Mouse (Mus musculus) hindbrain, embryonic 16.5 days (tissue): ENCODE data around the gene Usp36. TPM values are rescaled to one million over a fixed set of nuclear protein-coding genes. Genes with fewer than 3 reads are reported as not detected.

Experiments used
- ATAC-seq: fragments of 200-750 bp; cut with Nextera tagmentation; 2 replicates; pipeline ENCODE4 v1.8.0; 2017; ENCODE audit warnings: moderate TSS enrichment, moderate library complexity
- H3K27ac ChIP-seq: fragments of 300-500 bp; sonication (generic); 2 replicates; pipeline ENCODE4 v1.5.1; 2014; ENCODE audit warnings: low read depth, mild to moderate bottlenecking, control low read depth, low read length, moderate library complexity
- H3K27me3 ChIP-seq: fragments of 300-500 bp; sonication (generic); replicated peaks from 2 replicates; pipeline ENCODE4 v1.6.1; 2014; ENCODE audit warnings: low read length; ENCODE audit not compliant: control insufficient read depth, insufficient read depth
- H3K36me3 ChIP-seq: fragments of 300-500 bp; sonication (generic); 2 replicates; pipeline ENCODE4 v1.6.1; 2014; ENCODE audit warnings: mild to moderate bottlenecking, low read length, moderate library complexity, mixed read lengths; ENCODE audit not compliant: control insufficient read depth, insufficient read depth
- H3K4me1 ChIP-seq: fragments of 300-500 bp; sonication (generic); 2 replicates; pipeline ENCODE4 v1.6.1; 2014; ENCODE audit warnings: low read depth, low read length; ENCODE audit not compliant: control insufficient read depth, insufficient read depth
- H3K4me2 ChIP-seq: fragments of 300-500 bp; sonication (generic); 2 replicates; pipeline ENCODE4 v1.6.1; 2014; ENCODE audit warnings: mild to moderate bottlenecking, low read length, control low read depth, moderate library complexity
- H3K4me3 ChIP-seq: fragments of 300-500 bp; sonication (generic); 2 replicates; pipeline ENCODE4 v1.5.1; 2014; ENCODE audit warnings: mild to moderate bottlenecking, low read length, control low read depth, moderate library complexity
- H3K9ac ChIP-seq: fragments of 300-500 bp; sonication (generic); 2 replicates; pipeline ENCODE4 v1.6.1; 2014; ENCODE audit warnings: low read depth, mild to moderate bottlenecking, control low read depth, low read length, moderate library complexity
- H3K9me3 ChIP-seq: fragments of 300-500 bp; sonication (generic); 2 replicates; pipeline ENCODE4 v1.6.1; 2014; ENCODE audit warnings: mild to moderate bottlenecking, low read length, moderate library complexity; ENCODE audit not compliant: control insufficient read depth
- WGBS: fragments of 180-500 bp; shearing (Covaris S2); extraction: QIAGEN DNeasy Blood & Tissue Kit; methylation state at CpG from one replicate; pipeline ENCODE4 v1.1.7; 2014; 5-methylcytosine and 5-hydroxymethylcytosine counted together
- polyA plus RNA-seq: library from polyadenylated mRNA; unstranded; fragments of >200 nt; fragmentation: Nextera tagmentation; extraction: Ambion mirVana; gene quantifications from 2 replicates; pipeline ENCODE4 v1.2.1, GENCODE M21; 2015

Gene Usp36
- polyA plus RNA-seq, 1 experiment from 2014 or later, result 15.2 TPM

DNA sequence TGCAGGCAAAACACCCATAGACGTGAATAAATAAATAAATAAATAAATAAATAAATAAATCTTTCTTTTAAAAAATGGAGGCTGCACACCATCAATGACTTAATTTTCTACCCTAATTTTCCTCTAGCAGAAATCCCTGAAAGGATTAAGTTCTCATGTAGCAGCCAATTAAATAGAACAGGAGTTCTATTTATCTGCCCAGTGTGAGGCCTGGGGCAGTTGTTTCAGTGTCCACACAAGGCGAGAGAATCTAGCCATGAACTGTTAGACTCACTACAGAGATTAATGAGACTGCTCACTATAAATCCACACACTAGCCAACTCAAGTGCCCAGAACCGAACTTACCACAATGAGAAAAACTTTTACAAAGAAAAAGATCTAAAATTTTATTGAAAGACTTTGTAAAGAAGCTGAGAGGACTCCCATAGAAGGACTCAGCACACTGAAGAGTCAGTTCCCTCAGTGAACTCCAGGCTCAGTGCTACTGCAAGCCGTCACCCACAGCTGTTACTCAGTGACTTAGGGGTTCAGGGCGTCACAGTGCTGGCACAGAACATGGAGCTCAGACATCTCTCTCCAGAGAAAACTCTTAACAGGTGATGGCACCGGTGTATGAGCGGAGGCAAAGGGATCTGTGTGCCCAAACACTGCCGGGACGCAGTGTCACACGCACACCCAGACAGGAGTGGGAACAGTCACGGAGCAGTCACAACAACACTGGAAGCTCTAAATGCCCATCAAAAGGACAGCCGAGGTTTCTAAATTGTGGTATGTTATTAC, 64.8 kb downstream of the Usp36 start:
- no peak for ATAC-seq
- H3K4me2 ChIP-seq, result no peak overlapping the region
- H3K27ac ChIP-seq, result no peak overlapping the region
- peaks cover 4% of the 10 kb centered on the region for H3K4me1 ChIP-seq
- WGBS, result 70% methylated on average over 12 of the region's 12 CpGs
- no peak overlapping the region for H3K4me3 ChIP-seq
- H3K27me3 ChIP-seq, result no peaks in the 10 kb centered on the region
- no peaks in the 10 kb centered on the region for H3K36me3 ChIP-seq
- H3K9me3 ChIP-seq, result no peaks in the 10 kb centered on the region
- no peak overlapping the region for H3K9ac ChIP-seq

DNA sequence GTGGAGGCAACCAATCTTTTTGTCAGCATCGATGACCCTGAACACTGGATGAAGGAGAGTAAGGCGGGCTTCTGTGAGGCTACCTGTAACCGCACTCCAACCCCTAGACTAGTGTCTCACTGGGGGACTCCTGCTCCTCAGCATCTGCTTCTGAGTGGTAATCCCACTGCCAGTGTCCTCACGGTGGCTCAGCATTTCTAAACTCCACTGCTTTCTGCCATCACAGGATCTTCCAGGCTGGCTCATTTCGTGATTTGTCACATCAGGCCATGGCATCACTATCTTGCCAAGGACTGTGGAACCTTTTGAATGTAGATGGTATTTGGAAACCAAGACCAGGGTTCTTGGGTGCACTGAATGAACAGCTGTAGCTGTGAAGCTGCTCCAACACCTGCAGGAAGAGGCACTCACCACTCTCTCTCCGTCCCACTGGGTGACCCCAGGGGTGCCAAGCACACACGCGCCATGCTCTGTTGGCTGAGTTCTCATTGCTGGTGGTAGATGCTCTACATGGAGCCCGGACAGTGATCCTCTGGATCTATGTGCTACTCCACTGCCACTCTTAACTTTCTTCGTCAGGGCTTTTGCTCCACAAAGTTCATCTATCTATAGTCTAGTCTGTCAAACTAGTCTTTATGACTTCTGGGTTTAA, 66.5 kb downstream of the Usp36 start:
- no peak for ATAC-seq

DNA sequence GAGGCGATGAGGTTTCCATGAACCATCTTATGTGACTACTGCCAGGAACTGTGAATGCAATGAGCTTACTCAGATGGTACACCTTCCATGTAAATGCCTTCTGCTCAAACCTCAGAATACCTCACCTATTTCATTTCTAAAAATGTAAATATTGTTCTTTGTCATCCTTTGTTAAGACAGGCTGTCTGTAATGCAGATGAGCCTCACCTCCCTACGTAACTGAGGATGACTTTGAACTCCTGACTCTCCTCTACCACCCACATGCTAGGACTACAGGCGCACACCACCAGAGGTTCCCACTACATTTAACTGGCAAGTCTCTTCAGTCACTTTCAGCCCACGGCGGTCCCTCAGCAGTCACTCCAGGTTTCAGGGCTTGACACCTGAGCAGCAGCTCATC, 67.1 kb downstream of the Usp36 start:
- H3K9ac ChIP-seq, result no peak overlapping the region

More for the DNA sequence above, 66.5 kb downstream of the Usp36 start:
- WGBS, result 87% methylated on average over 10 of the region's 10 CpGs
- Histone ChIP-seq H3K36me3 (no peaks in the 10 kb centered on the region), H3K9ac (no peak overlapping the region), H3K4me1 (peaks cover 5% of the 10 kb centered on the region), H3K4me3 (no peak overlapping the region), H3K9me3 (no peaks in the 10 kb centered on the region), H3K4me2 (no peak overlapping the region), H3K27ac (no peak overlapping the region), H3K27me3 (no peaks in the 10 kb centered on the region)

DNA sequence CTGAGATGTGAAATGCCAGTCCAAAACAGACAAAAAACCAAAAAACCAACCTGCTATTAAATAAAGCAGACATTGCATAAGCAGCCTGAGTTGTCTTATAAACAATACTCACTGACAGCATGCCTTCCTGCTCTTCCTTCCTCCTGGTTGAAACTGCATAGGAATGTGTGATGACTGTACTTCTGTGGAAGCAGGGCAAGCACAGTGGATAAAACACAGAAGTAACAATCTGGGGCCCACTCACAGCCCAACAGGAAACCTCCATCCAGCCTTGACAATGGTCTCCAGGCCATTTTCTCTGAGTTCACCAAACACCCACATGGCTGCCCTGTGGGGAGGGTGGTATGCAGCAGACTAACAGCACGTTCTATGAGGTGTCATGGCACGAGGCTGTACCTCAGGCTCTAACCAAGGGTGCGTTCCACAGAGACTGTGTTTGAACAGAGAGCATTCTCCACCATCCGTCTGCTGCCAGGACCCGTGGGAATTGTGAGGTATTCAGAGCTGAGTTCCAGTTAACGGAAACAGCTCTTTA, 67.6 kb downstream of the Usp36 start:
- 54% methylated on average over 6 of the region's 6 CpGs for WGBS
- Histone ChIP-seq H3K27me3 (no peaks in the 10 kb centered on the region), H3K4me1 (peaks cover 5% of the 10 kb centered on the region), H3K9ac (no peak overlapping the region), H3K27ac (no peak overlapping the region), H3K36me3 (no peaks in the 10 kb centered on the region), H3K9me3 (no peaks in the 10 kb centered on the region), H3K4me2 (no peak overlapping the region), H3K4me3 (no peak overlapping the region)
- no peak for ATAC-seq

More for the DNA sequence above, 67.1 kb downstream of the Usp36 start:
- Histone ChIP-seq H3K27me3 (no peaks in the 10 kb centered on the region), H3K36me3 (no peaks in the 10 kb centered on the region), H3K4me2 (no peak overlapping the region), H3K4me1 (peaks cover 5% of the 10 kb centered on the region), H3K4me3 (no peak overlapping the region), H3K9me3 (no peaks in the 10 kb centered on the region), H3K27ac (no peak overlapping the region)
- no peak for ATAC-seq
- WGBS, result 87% methylated on average over 5 of the region's 5 CpGs

DNA sequence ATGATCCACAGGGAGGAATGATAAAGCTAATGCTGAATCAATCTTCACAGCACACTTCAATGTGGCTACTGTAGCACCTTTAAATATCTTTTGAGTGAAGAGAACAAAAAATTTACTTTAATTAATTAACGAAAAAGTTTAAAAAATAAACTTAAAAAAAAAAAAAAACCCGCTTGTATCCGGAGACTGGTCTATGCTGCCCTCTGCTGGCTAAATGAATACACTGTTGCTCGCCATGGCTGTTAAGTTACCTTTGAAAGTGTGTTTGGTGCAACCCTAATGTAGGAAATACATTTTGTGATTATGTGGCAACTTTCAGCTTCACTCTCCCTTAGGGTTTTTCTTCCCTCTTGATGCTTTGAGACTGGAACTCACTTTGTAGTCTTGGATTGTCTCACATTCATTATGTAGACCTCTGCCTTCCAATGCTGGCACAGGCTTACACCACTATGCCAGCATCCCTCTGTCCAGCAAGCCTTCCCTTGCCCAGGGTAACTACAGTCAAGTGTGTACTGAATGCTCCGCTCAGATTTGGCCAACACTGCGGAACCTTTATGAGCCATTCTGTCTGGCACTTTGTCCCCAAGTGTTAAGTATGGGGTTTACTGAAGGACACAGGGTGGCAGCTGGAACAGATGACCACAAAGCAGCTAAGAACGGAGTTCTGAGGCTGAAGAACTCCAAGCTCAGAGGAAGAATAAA, 69.3 kb downstream of the Usp36 start:
- no peak overlapping the region for H3K4me2 ChIP-seq
- H3K9ac ChIP-seq, result no peak overlapping the region
- H3K27ac ChIP-seq, result no peak overlapping the region; the same call in 1 of the 2 replicates
- no peaks in the 10 kb centered on the region for H3K36me3 ChIP-seq
- 22% methylated on average over 7 of the region's 7 CpGs for WGBS
- H3K9me3 ChIP-seq, result no peaks in the 10 kb centered on the region
- peaks cover 5% of the 10 kb centered on the region for H3K4me1 ChIP-seq
- no peaks in the 10 kb centered on the region for H3K27me3 ChIP-seq
- peak; percentile 70; the same call in 1 of the 2 replicates for ATAC-seq
- H3K4me3 ChIP-seq, result no peak overlapping the region

DNA sequence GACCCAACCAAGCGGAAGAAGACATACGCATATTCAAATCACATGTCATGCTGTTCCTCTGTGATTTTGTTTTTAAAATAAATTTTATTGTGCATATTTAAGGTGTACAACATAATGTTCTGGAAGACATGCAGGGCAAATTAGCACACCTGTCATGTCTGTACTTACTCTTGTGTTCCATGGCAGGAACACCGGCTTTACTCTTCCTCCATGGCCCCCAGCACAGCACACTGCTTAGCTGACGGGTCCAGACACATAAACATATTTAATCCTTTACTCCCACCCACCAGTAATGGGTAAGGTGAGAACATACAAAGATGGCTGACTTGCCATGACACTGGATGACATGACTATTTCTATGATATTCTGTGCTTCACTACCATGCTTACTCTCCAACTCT, 71.0 kb downstream of the Usp36 start:
- 83% methylated on average over 4 of the region's 4 CpGs for WGBS
- no peak for ATAC-seq
- H3K4me3 ChIP-seq, result no peak overlapping the region
- H3K9ac ChIP-seq, result no peak overlapping the region
- no peaks in the 10 kb centered on the region for H3K27me3 ChIP-seq
- peaks cover 5% of the 10 kb centered on the region for H3K4me1 ChIP-seq
- no peaks in the 10 kb centered on the region for H3K9me3 ChIP-seq
- no peak overlapping the region for H3K4me2 ChIP-seq
- no peak overlapping the region for H3K27ac ChIP-seq
- no peaks in the 10 kb centered on the region for H3K36me3 ChIP-seq

DNA sequence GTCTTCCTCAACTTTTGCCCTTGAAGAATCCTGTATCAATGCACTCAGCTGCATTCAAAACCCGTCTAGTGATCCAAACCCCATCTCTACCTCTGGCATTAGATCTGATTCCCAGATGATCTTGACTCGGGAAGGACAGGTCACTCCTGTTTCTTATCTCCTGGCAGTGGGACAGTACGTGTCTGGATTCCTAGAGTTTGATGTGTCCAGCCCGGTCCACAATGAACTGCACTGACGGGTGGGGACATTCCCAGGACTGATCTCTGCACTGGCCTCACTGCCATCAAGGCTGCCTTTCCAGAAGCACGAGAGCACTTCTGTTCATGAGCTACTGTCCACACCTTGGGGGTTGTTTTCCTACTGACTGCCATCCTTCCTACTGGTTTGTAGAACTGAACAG, 73.6 kb downstream of the Usp36 start:
- no peak for ATAC-seq
- H3K4me3 ChIP-seq, result no peak overlapping the region
- 94% methylated on average over 6 of the region's 6 CpGs for WGBS
- H3K9ac ChIP-seq, result no peak overlapping the region
- H3K36me3 ChIP-seq, result no peaks in the 10 kb centered on the region
- peaks cover 16% of the 10 kb centered on the region for H3K4me1 ChIP-seq
- no peak overlapping the region for H3K27ac ChIP-seq
- H3K27me3 ChIP-seq, result no peaks in the 10 kb centered on the region
- H3K9me3 ChIP-seq, result no peaks in the 10 kb centered on the region
- no peak overlapping the region for H3K4me2 ChIP-seq

DNA sequence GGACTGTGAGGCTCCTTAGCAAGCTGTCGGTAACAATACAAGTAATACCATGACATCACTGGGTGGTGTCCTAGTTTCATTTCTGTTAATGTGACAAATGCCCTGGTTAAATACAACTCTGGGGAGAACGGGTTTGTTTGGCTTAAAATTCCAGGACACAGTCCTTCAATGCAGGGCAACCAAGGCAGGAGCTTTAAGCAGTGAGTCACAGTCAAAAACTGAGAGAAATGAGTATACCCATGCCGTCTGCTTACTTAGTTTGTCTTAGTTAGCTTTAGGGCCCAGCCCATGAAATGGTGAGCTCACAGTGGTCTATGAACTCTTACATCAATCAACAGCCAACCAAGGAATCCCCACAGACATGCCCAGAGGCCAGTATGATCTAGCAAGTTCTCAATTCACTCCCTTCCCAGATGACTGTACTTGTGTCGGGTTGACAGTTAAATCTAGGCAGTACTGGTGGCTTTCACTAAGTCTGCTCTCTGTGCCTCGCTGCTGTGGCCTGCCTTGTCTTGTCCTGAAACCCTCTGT, 74.1 kb downstream of the Usp36 start:
- Histone ChIP-seq H3K4me1 (peaks cover 21% of the 10 kb centered on the region), H3K27ac (no peak overlapping the region), H3K4me2 (no peak overlapping the region), H3K9me3 (no peaks in the 10 kb centered on the region), H3K36me3 (no peaks in the 10 kb centered on the region), H3K4me3 (no peak overlapping the region), H3K27me3 (no peaks in the 10 kb centered on the region), H3K9ac (no peak overlapping the region)
- ATAC-seq, result no peak
- WGBS, result 85% methylated on average over 5 of the region's 5 CpGs
